Mouse (Mus musculus) CH12.LX (cell line): Measurements from ENCODE around the gene Prrc2b. TPM values are rescaled to one million over a fixed set of nuclear protein-coding genes. Genes with fewer than 3 reads are reported as not detected.

Experiments used
- DNase-seq: peaks from one replicate; pipeline ENCODE4 v3.0.0-alpha.2; 2013; ENCODE audit errors: extremely low read depth
- H3K27ac ChIP-seq: 2 replicates; pipeline ENCODE4 v1.5.1; 2012; ENCODE audit warnings: low read depth, mild to moderate bottlenecking, control low read depth, moderate library complexity; ENCODE audit not compliant: insufficient read depth
- H3K27me3 ChIP-seq: replicated peaks from 2 replicates; pipeline ENCODE3; 2012; ENCODE audit warnings: inconsistent platforms
- H3K36me3 ChIP-seq, 2 experiments: replicated peaks in 1 of 2; 2 replicates each; pipeline versions ENCODE3 to v1.6.1; 2012; ENCODE audit warnings: inconsistent platforms in 1 of 2, low read length in 1 of 2, mild to moderate bottlenecking in 1 of 2, mixed read lengths in 1 of 2, moderate library complexity in 1 of 2; ENCODE audit not compliant: control insufficient read depth in 1 of 2, insufficient read depth in 1 of 2
- H3K4me1 ChIP-seq, 2 experiments: 2 replicates each; pipeline ENCODE4 v1.6.1; 2012; ENCODE audit warnings: inconsistent platforms in 1 of 2, moderate library complexity in 1 of 2; ENCODE audit not compliant: insufficient read depth in 2 of 2, control insufficient read depth in 1 of 2
- H3K4me2 ChIP-seq: 2 replicates; pipeline ENCODE4 v1.6.1; 2012; ENCODE audit warnings: low read depth, mild to moderate bottlenecking, control low read depth; ENCODE audit not compliant: poor library complexity, insufficient read depth, severe bottlenecking
- H3K4me3 ChIP-seq, 3 experiments: fragments of 150-350 bp in 1 of 3; sonication (generic) in 1 of 3; replicated peaks in 1 of 3; 2 replicates each; pipeline versions ENCODE3 to v1.5.1; 2011 to 2012; ENCODE audit warnings: low read depth in 2 of 3, low read length in 2 of 3, mild to moderate bottlenecking in 2 of 3, moderate library complexity in 2 of 3, control low read depth in 1 of 3, improper control_type of control experiment in 1 of 3, inconsistent platforms in 1 of 3, mixed read lengths in 1 of 3; ENCODE audit not compliant: poor library complexity in 1 of 3
- H3K79me2 ChIP-seq: replicated peaks from 2 replicates; pipeline ENCODE4 v1.6.1; 2012; ENCODE audit warnings: mild to moderate bottlenecking, moderate library complexity; ENCODE audit not compliant: control insufficient read depth, poor library complexity, insufficient read depth, severe bottlenecking; ENCODE audit errors: extremely low read depth
- H3K9ac ChIP-seq: 2 replicates; pipeline ENCODE4 v1.6.1; 2012; ENCODE audit warnings: low read depth, mild to moderate bottlenecking, control low read depth, moderate library complexity; ENCODE audit not compliant: insufficient read depth
- H3K9me3 ChIP-seq: replicated peaks from 2 replicates; pipeline ENCODE3; 2012; ENCODE audit warnings: low read length, inconsistent platforms, mixed read lengths
- BHLHE40 ChIP-seq: IDR thresholded peaks from 2 replicates; pipeline ENCODE4 v1.6.1; 2011; ENCODE audit warnings: mild to moderate bottlenecking, low read depth, low read length, improper control_type of control experiment
- CHD1 ChIP-seq: IDR thresholded peaks from 2 replicates; pipeline ENCODE4 v1.6.1; 2012; ENCODE audit warnings: low read depth, low read length, improper control_type of control experiment, inconsistent platforms
- CTCF ChIP-seq, 2 experiments: IDR thresholded peaks in 1 of 2; conservative IDR thresholded peaks in 1 of 2; 2 replicates each; pipeline ENCODE4 v1.5.1; 2011 to 2012; ENCODE audit warnings: low read depth in 2 of 2, low read length in 2 of 2, improper control_type of control experiment in 1 of 2, inconsistent platforms in 1 of 2, mild to moderate bottlenecking in 1 of 2, moderate library complexity in 1 of 2
- HCFC1 ChIP-seq: IDR thresholded peaks from 2 replicates; pipeline ENCODE4 v1.6.1; 2012; ENCODE audit warnings: low read depth, mild to moderate bottlenecking, inconsistent platforms, low read length, improper control_type of control experiment
- IRF4 ChIP-seq: IDR thresholded peaks from 2 replicates; pipeline ENCODE4 v1.6.1; 2014; ENCODE audit warnings: low read depth, mild to moderate bottlenecking, inconsistent platforms, low read length, improper control_type of control experiment
- JUN ChIP-seq: IDR thresholded peaks from 2 replicates; pipeline ENCODE4 v1.6.1; 2011; ENCODE audit warnings: low read depth, mild to moderate bottlenecking, low read length, improper control_type of control experiment, moderate library complexity; ENCODE audit not compliant: insufficient read depth
- MAFK ChIP-seq: IDR thresholded peaks from 2 replicates; pipeline ENCODE4 v1.6.1; 2011; ENCODE audit warnings: low read length, improper control_type of control experiment; ENCODE audit not compliant: insufficient replicate concordance
- MAX ChIP-seq: IDR thresholded peaks from 2 replicates; pipeline ENCODE4 v1.6.1; 2011; ENCODE audit warnings: low read length, improper control_type of control experiment
- MAZ ChIP-seq: IDR thresholded peaks from 2 replicates; pipeline ENCODE4 v1.6.1; 2012; ENCODE audit warnings: low read depth, mild to moderate bottlenecking, inconsistent platforms, low read length, improper control_type of control experiment, moderate library complexity
- MYC ChIP-seq: IDR thresholded peaks from 2 replicates; pipeline ENCODE4 v1.6.1; 2011; ENCODE audit warnings: low read depth, mild to moderate bottlenecking, improper control_type of control experiment, low read length
- NELFE ChIP-seq: IDR thresholded peaks from 2 replicates; pipeline ENCODE4 v1.6.1; 2011; ENCODE audit warnings: low read depth, low read length, improper control_type of control experiment
- NRF1 ChIP-seq: IDR thresholded peaks from 2 replicates; pipeline ENCODE4 v1.6.1; 2014; ENCODE audit warnings: low read depth, mild to moderate bottlenecking, inconsistent platforms, low read length, improper control_type of control experiment, moderate library complexity
- PAX5 ChIP-seq: IDR thresholded peaks from 2 replicates; pipeline ENCODE4 v1.6.1; 2012; ENCODE audit warnings: low read length, inconsistent platforms, mixed read lengths
- POLR2A ChIP-seq: IDR thresholded peaks from 2 replicates; pipeline ENCODE4 v1.6.1; 2011; ENCODE audit warnings: low read depth, mild to moderate bottlenecking, improper control_type of control experiment, low read length
- POLR2AphosphoS2 ChIP-seq: IDR thresholded peaks from 2 replicates; pipeline ENCODE4 v1.6.1; 2011; ENCODE audit warnings: low read depth, low read length, improper control_type of control experiment
- RCOR1 ChIP-seq: conservative IDR thresholded peaks from 2 replicates; pipeline ENCODE4 v1.6.1; 2012; ENCODE audit warnings: low read depth, mild to moderate bottlenecking, inconsistent platforms, low read length, improper control_type of control experiment
- SIN3A ChIP-seq: IDR thresholded peaks from 2 replicates; pipeline ENCODE4 v1.6.1; 2012; ENCODE audit warnings: low read length, improper control_type of control experiment, inconsistent platforms
- TCF12 ChIP-seq: IDR thresholded peaks from 2 replicates; pipeline ENCODE4 v1.6.1; 2014; ENCODE audit warnings: low read depth, mild to moderate bottlenecking, inconsistent platforms, low read length, improper control_type of control experiment
- USF1 ChIP-seq: IDR thresholded peaks from 2 replicates; pipeline ENCODE4 v1.6.1; 2014; ENCODE audit warnings: low read depth, mild to moderate bottlenecking, inconsistent platforms, low read length, improper control_type of control experiment
- ZC3H11A ChIP-seq: IDR thresholded peaks from 2 replicates; pipeline ENCODE4 v1.6.1; 2012; ENCODE audit warnings: low read depth, mild to moderate bottlenecking, inconsistent platforms, low read length, improper control_type of control experiment
- ZKSCAN1 ChIP-seq: IDR thresholded peaks from 2 replicates; pipeline ENCODE4 v1.6.1; 2012; ENCODE audit warnings: low read depth, inconsistent platforms, low read length, improper control_type of control experiment, borderline replicate concordance
- ZMIZ1 ChIP-seq: IDR thresholded peaks from 2 replicates; pipeline ENCODE4 v1.6.1; 2012; ENCODE audit warnings: low read depth, mild to moderate bottlenecking, inconsistent platforms, low read length, improper control_type of control experiment
- dilution Hi-C: fragments of 300-500 bp; cut with MboI; formaldehyde crosslinking; loops from 2 replicates; pipeline ENCODE4 v1.14.3; 2020; ENCODE audit warnings: low sequenced_read_pairs; ENCODE audit not compliant: extremely low pct_unique_long_range_greater_than_20kb, extremely low pct_ligation_motif_present
- in situ Hi-C: fragments of 300-500 bp; cut with MboI; formaldehyde crosslinking; loops from 3 replicates; pipeline ENCODE4 v1.14.3; 2019; ENCODE audit warnings: low sequenced_read_pairs, low pct_ligation_motif_present, low pct_unique_long_range_greater_than_20kb, mixed read lengths
- polyA plus RNA-seq: library from polyadenylated mRNA; unstranded; fragments of >175 nt; gene quantifications from 2 replicates; pipeline ENCODE4 v1.2.1, GENCODE M21; 2012; ENCODE audit warnings: low read depth; ENCODE audit not compliant: insufficient read length
- total RNA-seq, 2 experiments: library from RNA; depleted of rRNA; stranded (reverse); fragments of 300-350 nt in 1 of 2; fragments of >200 nt in 1 of 2; gene quantifications; 2 replicates each; pipeline ENCODE4 v1.2.3; 2012 to 2014

Prrc2b gene
- total and polyA plus RNA-seq, 3 experiments, result 7.6 to 59.9 (median 42.2) TPM

DNA sequence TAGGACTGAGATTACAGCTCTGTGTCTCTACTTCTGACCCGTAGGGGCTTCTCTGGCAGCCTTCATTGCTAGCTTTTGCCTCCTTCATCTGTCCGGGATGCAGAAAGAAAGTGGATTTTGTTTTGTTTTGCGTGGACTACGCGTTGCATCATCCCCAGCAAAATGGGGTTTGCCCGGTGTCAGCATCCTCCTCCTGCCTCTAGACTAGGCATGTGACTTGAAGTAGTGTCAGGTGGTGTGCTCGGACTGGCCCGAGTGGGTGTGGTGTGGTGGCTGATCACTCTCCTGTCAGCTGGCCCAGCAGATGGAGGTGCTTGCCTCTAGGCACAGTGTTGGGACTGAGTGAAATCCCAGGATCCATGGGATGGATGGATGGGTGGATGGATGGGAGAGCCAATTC lies 11.2 kb downstream of the Prrc2b start (continued):
- TF ChIP-seq TCF12, result peak; percentile 67; the same call in 1 of the 2 replicates
- no peak for TF ChIP-seq ZKSCAN1
- no peak; the same call in 1 of the 2 replicates for TF ChIP-seq POLR2A
- peak; percentile 92 for TF ChIP-seq MAX
- no peak for TF ChIP-seq JUN
- TF ChIP-seq BHLHE40, result peak; percentile 95
- TF ChIP-seq POLR2AphosphoS2, result no peak
- TF ChIP-seq RCOR1, result 0 out of 2 replicates have a peak, but pooled peaks have one; percentile 37
- TF ChIP-seq ZMIZ1, result 0 out of 2 replicates have a peak, but pooled peaks have one; percentile 46
- TF ChIP-seq CHD1, result peak; percentile 55; the same call in 1 of the 2 replicates
- peak; percentile 85 for TF ChIP-seq USF1

DNA sequence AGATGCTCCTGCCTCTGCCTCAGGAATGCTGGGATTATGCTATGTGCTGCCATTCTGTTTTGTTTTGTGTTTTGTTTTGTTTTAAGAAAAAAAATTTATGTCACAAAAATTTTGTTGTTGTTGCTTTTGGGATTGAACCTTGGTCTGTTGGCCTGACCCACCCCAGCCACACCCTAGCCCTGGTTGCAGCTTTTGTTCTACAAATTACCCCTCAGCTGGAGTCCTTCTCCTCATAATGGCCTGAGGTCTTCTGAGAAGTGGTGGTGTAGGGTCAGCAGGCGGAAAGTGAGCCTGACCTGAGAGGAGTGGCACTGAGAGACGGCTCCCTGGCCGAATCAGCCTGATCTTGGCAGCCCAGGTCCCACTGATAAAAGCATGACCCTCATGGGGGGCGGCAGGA lies 11.8 kb downstream of the Prrc2b start:
- in situ Hi-C loops (no loop called here), dilution Hi-C loops (no loop called here)
- no peak overlapping the region; the same call in 1 of the 2 replicates for H3K4me2 ChIP-seq
- peaks cover 97% of the 10 kb centered on the region for H3K79me2 ChIP-seq
- peak overlapping the region; percentile 54 for H3K27ac ChIP-seq
- H3K9me3 ChIP-seq, result peaks cover 5% of the 10 kb centered on the region
- no peak overlapping the region for H3K9ac ChIP-seq
- peaks cover 33 to 92% of the 10 kb centered on the region in 2 experiments for H3K4me1 ChIP-seq
- H3K4me3 ChIP-seq, result no peak overlapping the region
- no peak for DNase-seq
- no peak for TF ChIP-seq MAZ
- 0 out of 2 replicates have a peak, but pooled peaks have one; percentile 1 for TF ChIP-seq NRF1
- peaks cover 0 to 47% of the 10 kb centered on the region in 2 experiments for H3K36me3 ChIP-seq
- H3K27me3 ChIP-seq, result no peaks in the 10 kb centered on the region

DNA sequence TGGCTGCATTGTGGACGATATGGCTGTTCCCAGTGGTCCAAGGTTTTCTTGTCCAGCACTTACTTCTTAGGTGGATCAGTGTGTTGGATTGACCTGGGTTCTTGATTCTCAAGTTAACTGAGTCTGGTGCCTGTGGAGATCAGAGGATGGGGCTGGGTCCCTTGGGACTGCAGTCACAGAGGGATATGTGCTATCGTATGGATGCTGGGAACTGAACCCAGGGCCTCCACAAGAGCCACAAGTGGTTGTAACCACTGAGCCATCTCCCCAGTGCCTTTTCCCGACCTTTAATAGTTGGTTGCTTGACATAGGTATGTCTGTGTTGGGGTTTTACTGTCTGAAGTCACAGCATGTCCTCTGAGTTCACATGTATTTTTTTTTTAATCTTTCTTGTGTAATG lies 12.2 kb downstream of the Prrc2b start:
- TF ChIP-seq NRF1 (no peak), MAFK (no peak), NELFE (no peak), TCF12 (no peak), MYC (no peak), PAX5 (no peak), CTCF (conservative IDR thresholded peaks at IDR 0.05 in 1 of 2, IDR thresholded peaks at IDR 0.05 in 1 of 2; ENCODE audit: low read depth in 2 of 2, low read length in 2 of 2) (no peak), HCFC1 (no peak), ZC3H11A (no peak), IRF4 (no peak), JUN (no peak), SIN3A (no peak)
- H3K4me3 ChIP-seq, result no peak overlapping the region
- in situ Hi-C loops (no loop called here), dilution Hi-C loops (no loop called here)
- H3K36me3 ChIP-seq, result peaks cover 0 to 47% of the 10 kb centered on the region in 2 experiments
- H3K9ac ChIP-seq, result no peak overlapping the region
- no peak for DNase-seq
- peak overlapping the region; percentile 54 for H3K27ac ChIP-seq
- H3K9me3 ChIP-seq, result peaks cover 5% of the 10 kb centered on the region
- no peak overlapping the region for H3K4me2 ChIP-seq
- H3K79me2 ChIP-seq, result peaks cover 96% of the 10 kb centered on the region
- peaks cover 33 to 92% of the 10 kb centered on the region in 2 experiments for H3K4me1 ChIP-seq
- H3K27me3 ChIP-seq, result no peaks in the 10 kb centered on the region
